Mouse (Mus musculus): ENCODE data around the gene Atp6v1c2.

- TF ChIP-seq ZMIZ1 (IDR thresholded peaks at IDR 0.05; ENCODE audit: low read depth, low read length) (no peak), MYC (IDR thresholded peaks at IDR 0.05; ENCODE audit: low read depth, low read length) (no peak), GATA1 (IDR thresholded peaks at IDR 0.05; ENCODE audit: low read depth, low read length) (no peak), POLR2A (IDR thresholded peaks at IDR 0.05; ENCODE audit: control insufficient read depth in 1 of 2, insufficient read depth in 1 of 2, low read depth in 1 of 2, low read length in 2 of 2, poor library complexity in 1 of 2) (no peak), CTCF (IDR thresholded peaks at IDR 0.05 in 2 of 3, conservative IDR thresholded peaks at IDR 0.05 in 1 of 3; ENCODE audit: control insufficient read depth in 1 of 3, insufficient read depth in 1 of 3, low read depth in 2 of 3, low read length in 3 of 3, poor library complexity in 1 of 3, severe bottlenecking in 1 of 3) (no peak), E2F4 (IDR thresholded peaks at IDR 0.05; ENCODE audit: borderline replicate concordance, low read depth, low read length) (no peak), ZKSCAN1 (IDR thresholded peaks at IDR 0.05; ENCODE audit: low read depth, low read length) (no peak), TCF12 (IDR thresholded peaks at IDR 0.05; ENCODE audit: low read depth, low read length) (no peak)
These were observed 31.5 kb upstream of the Atp6v1c2 start for GRCm38 (mm10) chr12:17360650-17361049.
